Mouse (Mus musculus) bone marrow, adult 2 months (tissue): ENCODE results near the gene Fam53a.

Experiments
- CTCF ChIP-seq: fragments of 200-500 bp; IDR thresholded peaks from 2 replicates; pipeline ENCODE4 v1.5.1; 2011; ENCODE audit warnings: low read length, control low read depth; ENCODE audit not compliant: control insufficient read depth, insufficient read depth
- POLR2A ChIP-seq: fragments of 200-500 bp; IDR thresholded peaks from 2 replicates; pipeline ENCODE4 v1.6.1; 2011; ENCODE audit warnings: low read depth, mild to moderate bottlenecking, control low read depth, low read length, borderline replicate concordance; ENCODE audit not compliant: control insufficient read depth

DNA sequence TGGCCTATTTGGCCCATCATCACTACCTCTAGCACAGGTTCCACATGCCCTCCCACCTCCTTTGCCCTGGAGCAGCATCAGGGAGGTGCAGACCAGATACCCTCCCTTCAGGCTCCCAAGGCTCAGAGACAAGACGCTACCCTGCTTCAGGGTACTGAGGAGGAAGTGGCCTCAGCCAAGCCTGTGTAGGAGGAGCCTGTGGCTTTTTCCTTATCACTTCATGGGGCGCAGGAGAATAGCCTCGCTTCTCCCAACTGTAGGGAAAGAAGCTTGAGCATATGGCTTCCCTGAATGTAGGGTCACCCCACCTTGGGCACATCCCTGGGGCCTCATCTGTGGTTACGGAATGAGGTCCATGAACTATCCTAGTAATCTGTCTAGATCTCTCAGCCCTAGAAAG, 55.2 kb downstream of the Fam53a start:
- no peak for TF ChIP-seq CTCF
- TF ChIP-seq POLR2A = no peak
